Mouse (Mus musculus) right cerebral cortex, adult 2 months (tissue): Measurements from ENCODE around the gene Mroh8.

Experiments
- DNase-seq, 2 experiments: peaks; one replicate each; pipeline ENCODE4 v3.0.0; 2021 to 2022; ENCODE audit warnings: low spot score in 2 of 2

Mroh8 gene

DNA sequence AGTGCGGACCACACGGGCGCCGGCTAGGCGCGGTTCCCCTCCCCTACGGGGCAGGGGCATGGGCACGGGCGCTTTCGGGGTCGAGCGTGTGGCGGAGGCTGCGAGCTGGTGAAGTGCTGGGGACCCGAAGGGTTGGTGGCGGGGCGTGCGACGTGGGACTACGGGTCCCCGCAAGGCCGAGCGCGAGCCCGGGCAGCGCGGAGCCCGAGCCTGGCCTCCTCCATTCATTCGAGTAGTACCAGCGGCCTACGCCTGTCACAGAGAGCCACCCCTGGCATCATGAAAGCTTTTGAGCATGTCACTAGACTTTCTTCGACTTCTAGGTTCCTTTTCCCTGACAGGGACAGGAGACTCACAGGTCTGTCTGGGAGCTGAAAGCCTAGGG is at the start of gene Mroh8:
TSS of gene Mroh8 (minus strand) at position 134 of the 385 bp plus-strand sequence.
- DNase-seq: peak; percentile 61 to 75

- DNase-seq: no peak
Measured at GRCm38 (mm10) chr2:157328570-157328969, 49.2 kb upstream of the Mroh8 start.

GRCm38 (mm10) chr2:157328106-157328505 is 48.8 kb upstream of the Mroh8 start:
- no peak for DNase-seq

- DNase-seq: no peak
Measured at GRCm38 (mm10) chr2:157325238-157325637, 45.9 kb upstream of the Mroh8 start.

DNA sequence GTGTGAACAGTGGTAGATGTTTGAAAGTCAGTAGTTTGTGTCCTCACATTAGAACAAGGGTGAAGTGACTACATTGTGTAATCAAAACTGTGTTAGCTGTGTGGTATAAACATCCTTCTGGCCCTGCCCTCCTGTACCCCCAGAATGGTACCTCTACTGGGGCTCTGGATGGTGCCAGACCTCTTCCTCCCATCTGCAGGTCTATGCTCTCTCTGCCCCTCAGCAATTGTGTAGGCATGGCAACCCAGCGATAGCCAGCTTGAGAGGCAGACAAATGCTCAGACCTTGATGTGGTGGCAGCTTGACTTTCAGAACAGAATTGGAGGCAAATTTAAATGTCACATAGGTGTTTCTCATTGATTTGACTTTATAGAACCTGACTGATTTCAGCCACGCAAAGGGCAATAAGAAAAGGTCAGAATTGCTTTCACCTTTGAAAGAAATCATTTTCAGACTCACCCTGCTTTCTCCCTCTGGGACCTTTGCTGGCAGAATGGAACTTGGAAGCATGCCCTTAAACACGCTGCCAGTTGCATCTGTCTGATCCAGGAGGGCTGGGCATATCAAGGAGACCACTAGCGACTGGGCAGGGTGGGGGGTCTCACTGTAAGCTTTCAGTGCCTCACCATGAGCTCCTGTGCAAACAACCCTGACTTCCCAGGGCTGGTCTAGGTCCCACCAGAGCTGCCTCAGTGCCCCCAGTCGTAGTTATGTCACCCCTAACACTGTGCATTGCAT is 42.8 kb upstream of the Mroh8 start:
- DNase-seq: no peak

DNA sequence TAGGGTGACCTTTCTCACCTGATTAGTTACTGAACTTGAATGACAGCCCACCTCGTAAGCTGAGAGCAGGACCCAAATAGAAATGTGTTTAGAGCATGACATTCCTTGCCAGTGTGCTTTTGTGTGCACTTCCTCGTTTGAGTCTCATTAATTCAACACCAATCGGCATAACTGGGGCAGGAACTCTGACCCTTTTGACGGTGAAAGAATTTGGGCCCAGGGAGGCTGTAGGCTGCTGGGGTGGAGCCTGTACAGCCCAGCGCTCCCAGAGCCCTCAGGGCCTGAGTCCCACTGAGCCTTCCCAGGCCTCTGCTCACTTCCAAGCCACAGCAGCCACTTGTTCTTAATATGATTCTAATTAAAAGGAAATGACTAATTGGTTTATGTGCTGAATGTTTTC is 41.5 kb upstream of the Mroh8 start:
- DNase-seq: no peak

DNA sequence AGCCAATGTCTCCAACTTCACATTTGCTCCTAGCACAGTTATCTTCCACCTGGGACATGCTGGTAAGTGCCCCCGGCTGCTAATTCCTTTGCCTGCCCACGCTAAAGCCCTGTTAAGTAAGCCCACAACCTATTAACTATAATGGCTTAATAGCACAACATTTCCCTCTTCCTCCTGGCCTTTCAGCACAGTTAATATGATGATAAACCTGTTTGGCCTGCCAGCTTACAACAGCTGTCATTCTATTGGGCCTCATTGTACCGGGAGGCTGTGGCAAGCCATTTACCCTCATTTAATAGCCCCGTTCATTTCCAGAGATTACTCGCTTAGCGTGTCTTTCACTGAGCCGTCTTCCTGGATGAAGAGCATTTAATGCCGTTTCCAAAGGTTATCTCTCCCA is 40.8 kb upstream of the Mroh8 start:
- no peak for DNase-seq

- no peak for DNase-seq
Measured at GRCm38 (mm10) chr2:157317220-157317619, 37.9 kb upstream of the Mroh8 start.

DNA sequence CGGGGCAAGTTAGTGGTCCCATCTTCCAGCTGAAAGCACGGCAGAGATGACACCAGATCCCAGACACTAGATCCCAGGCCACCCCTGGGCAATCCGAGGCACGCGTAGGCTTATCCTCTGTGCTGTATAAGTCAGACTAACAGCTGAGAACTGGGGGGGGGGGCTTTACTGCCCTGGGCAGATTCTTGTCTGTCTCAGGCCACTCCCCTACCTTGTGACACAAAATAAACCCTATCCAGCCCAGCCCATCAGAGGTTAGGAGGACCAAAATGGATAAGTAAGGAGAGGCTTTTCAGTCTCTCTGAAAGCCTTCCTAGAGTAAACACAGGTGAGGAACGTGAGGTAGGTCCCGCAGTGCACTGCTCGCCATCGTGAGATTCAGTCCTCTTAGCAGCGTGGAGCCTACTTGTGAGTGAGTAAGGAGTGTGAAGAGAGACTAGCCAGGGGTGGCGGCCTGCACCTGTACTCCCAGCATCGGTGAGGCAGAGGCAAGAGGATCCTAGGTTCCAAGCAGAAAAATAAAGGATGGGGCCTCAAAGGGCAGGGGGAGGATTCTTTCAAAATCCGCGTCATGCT is 37.1 kb upstream of the Mroh8 start:
- no peak for DNase-seq

DNA sequence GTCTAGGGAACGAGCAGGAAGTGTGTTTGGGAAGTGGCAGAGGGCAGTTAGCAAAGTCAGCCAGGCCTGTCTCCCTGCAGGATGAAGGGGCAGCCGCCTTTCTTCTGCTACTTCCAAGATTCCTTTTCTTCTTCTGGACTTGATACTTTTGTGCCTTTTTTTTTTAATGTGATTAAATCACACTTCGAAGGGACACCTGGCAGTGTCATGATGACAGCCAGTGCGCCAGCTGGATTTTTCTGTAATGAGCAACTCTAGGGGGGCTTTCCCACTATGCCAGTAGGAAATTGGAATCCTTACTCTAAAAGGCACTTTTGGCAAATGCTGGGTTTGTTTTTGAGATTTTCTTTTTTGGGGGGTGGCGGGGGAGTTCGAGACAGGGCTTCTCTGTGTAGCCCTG is 36.1 kb upstream of the Mroh8 start:
- DNase-seq: no peak

- no peak for DNase-seq
Measured at GRCm38 (mm10) chr2:157314310-157314709, 35.0 kb upstream of the Mroh8 start.

DNA sequence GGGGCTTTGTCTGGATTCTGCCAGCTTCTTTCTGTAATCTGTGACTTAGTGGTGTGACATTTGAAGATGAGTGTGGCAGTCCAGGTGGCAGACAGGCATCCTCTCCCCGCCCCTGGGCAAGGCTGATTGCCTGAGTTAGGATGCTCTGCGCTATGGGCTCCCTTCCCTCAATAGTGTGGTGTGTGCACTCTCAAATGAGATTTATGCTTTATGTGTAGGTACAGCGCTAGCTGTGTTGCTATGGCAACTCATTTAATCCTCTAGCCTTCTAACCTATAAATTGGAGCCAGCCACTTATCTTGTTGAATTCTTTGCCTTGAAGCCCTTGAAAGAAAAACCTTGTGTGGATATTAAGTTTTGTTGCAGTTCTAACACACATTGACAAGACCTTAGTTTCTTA is 34.4 kb upstream of the Mroh8 start:
- DNase-seq: no peak

GRCm38 (mm10) chr2:157310963-157311637 is 31.8 kb upstream of the Mroh8 start:
- DNase-seq: no peak

DNA sequence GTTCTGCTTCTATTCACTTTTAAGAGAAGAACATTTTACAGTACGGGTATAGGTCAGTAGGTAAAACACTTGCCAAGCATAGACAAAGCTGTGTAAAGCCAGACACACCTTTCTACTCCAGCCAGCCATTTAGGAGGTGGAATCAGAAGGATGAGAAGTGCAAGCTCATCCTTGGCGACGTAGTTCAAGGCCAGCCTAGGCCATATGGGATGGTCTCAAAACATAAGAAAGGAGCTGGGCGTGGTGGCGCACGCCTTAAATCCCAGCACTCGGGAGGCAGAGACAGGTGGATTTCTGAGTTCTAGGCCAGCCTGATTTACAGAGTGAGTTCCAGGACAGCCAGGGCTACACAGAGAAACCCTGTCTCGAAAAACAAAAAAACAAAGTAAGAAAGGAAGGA is 30.3 kb upstream of the Mroh8 start:
- no peak for DNase-seq

- DNase-seq: no peak
Measured at GRCm38 (mm10) chr2:157308273-157308917, 29.0 kb upstream of the Mroh8 start.

GRCm38 (mm10) chr2:157307715-157308265 is 28.4 kb upstream of the Mroh8 start:
- no peak for DNase-seq

DNA sequence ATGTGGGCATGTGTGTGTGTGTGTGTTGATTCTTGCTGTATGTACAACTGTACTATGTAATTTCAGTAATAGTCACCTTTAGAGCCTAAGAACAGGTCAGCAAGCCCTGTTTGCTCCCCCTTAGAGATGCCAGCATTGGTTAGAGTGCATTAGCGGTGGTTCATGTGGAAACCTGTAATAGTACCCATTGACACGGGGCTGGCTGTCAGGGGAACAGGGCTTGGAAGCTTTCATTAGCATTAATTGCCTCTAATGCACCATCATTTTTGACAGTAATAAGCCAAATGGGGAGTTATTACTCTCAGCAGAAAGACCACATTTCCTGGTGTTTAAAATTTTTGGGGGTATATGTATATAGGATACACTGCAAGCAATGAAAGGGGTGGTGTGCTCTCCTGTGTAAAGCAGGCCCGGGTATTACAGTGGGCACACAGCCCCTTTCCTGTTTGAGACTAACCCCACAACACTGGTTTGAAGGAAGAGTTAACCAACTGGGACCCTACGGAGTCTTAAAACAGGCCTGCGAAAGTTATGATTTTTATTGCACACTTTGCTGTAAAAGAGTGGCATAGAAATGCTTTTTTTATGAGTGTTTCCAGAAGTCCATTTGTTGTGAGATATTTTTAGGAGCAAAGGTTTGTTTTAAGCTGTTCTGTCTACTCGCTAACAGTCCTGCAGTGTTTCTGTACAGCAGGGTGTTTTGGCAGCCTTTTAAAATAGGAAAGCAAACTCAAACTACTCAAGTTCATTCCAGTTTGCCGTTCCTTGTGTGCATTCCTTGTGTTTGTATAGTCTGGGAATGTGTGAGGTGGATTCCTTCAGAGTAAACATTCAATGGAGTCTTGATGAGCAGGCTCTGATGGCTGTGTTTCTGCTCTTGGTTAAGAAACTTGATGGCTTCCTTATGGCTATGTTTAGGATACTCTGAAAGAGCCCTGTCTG is 27.0 kb upstream of the Mroh8 start:
- no peak for DNase-seq

GRCm38 (mm10) chr2:157303096-157303495 is 23.7 kb upstream of the Mroh8 start:
- DNase-seq: peak in 1 of 2 experiments; percentile 26

DNA sequence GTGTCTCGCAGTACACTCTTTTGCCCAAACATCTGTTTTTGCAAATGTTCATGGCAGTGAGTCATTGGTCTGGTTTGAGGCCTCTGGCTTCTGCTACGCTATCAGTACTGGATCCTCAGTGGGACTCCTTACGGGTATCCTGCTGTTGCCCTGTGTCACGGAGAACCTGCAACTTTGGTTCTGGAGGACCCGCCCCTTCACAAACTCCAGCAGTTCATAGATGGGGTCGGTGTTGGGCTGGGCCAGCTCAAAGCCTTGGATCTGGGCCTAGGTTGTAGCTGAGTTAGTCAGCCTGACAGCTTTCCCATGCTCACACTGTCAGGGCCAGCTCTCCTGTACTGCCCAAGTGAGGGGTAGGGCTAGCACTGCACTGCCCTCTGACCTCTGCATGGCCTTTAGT is 20.7 kb upstream of the Mroh8 start:
- DNase-seq: no peak

DNA sequence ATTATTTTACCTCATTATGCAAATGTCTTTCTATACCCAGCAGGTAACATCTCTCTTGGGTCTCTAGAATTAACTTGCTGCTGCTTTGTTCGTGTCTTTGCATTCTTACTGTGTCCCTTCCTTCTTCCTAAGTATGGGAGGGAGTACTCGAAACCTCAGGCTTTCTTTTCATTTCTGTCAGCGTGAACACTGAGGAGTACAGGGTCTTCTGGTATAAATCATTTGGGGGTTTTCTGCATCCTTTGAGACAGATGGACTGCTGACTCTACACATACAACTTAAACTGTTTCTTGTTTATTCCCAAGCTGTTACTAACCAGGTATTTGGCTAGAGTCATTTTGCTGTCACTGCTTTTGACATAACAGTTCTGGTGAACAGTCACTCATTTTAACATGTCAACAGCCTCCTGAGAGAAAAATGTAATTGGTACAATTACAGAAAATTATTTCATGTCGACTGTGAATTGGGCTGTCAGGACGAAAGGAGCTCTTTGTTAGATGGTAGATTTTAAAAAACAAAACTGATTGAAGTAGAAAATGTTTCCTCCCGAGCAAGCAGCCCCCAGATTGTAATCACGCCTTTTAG is 16.8 kb upstream of the Mroh8 start:
- no peak for DNase-seq

GRCm38 (mm10) chr2:157292093-157292492 is 12.7 kb upstream of the Mroh8 start:
- peak; percentile 82 to 83 for DNase-seq
